Mouse (Mus musculus): ENCODE results near the gene Ptpre. TPM values are rescaled to one million over a fixed set of nuclear protein-coding genes. Genes with fewer than 3 reads are reported as not detected.
A peak's percentile ranks its signal among the peaks of the same experiment; 100 is the strongest.

Ptpre gene
- total and polyA plus RNA-seq, 2 experiments from 2014 or later, result 2.0 to 4.0 TPM

DNA sequence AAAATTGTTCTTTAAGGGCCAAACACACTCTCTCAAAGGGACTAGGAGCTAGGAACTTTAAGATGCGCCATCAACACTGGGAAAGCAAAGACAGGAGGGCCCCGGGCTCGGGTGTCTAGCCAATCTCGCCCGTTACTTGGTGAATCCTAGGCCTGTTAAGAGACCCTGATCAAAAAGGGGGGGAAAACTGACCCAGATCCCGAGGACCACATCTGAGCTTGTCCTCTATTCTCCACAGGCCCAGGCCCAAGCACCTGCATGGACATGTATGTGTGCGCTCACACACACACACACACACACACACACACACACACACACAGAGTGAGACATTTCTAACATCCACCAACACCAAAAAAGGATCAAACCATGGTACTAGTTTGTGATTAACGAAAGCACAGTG, 176.0 kb downstream of the Ptpre start:
- 79% methylated on average over 8 of the region's 8 CpGs for WGBS
- H3K9ac ChIP-seq (replicated peaks; ENCODE audit: low read depth, low read length), result no peak overlapping the region

DNA sequence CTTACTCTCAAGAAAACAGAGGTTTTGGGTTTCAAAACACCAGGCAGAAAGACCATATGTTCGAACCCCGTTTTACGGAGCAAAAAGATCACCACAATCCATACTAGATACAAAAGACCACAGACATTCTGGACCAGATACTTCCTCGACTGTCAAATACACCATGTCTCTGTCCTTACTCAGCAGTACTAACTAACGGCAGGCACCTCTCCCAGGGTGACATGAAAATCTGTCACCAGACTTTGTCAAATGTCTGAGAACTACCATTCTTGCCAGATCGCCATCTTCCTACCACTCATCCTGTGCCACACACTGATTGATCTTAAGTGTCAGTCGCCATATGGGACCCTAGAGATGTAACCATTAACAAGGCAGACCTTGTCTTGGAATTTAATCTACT, 177.9 kb downstream of the Ptpre start:
- no peak for ATAC-seq (ENCODE audit: insufficient read depth, low read depth)
- Histone ChIP-seq H3K36me3 (replicated peaks; ENCODE audit: control insufficient read depth, insufficient read depth, low read length) (no peaks in the 10 kb centered on the region; the same call in 1 of the 2 replicates), H3K27me3 (ENCODE audit: control insufficient read depth, insufficient read depth, low read length) (no peaks in the 10 kb centered on the region), H3K4me3 (ENCODE audit: low read depth, low read length) (peak overlapping the region; percentile 93), H3K27ac (ENCODE audit: low read depth) (0 out of 2 replicates have a peak overlapping the region, but pooled peaks have one; percentile 72), H3K4me2 (ENCODE audit: low read depth, low read length) (peak overlapping the region; percentile 66), H3K4me1 (ENCODE audit: control insufficient read depth, insufficient read depth) (peaks cover 5% of the 10 kb centered on the region; the same call in 1 of the 2 replicates), H3K9ac (replicated peaks; ENCODE audit: low read depth, low read length) (peak overlapping the region; percentile 60), H3K9me3 (replicated peaks; ENCODE audit: control insufficient read depth, low read length) (no peaks in the 10 kb centered on the region)
- DNase-seq (ENCODE audit: low spot score), result no peak
- under 1% methylated on average over 7 of the region's 7 CpGs for WGBS
- TF ChIP-seq CTCF (IDR thresholded peaks at IDR 0.05; ENCODE audit: low read depth) (no peak), EP300 (IDR thresholded peaks at IDR 0.05; ENCODE audit: low read depth) (no peak)

More for the DNA sequence above, 176.0 kb downstream of the Ptpre start:
- H3K4me3 ChIP-seq (ENCODE audit: low read depth, low read length), result peak overlapping the region; percentile 93; the same call in 1 of the 2 replicates
- H3K9me3 ChIP-seq (replicated peaks; ENCODE audit: control insufficient read depth, low read length), result no peaks in the 10 kb centered on the region
- H3K4me2 ChIP-seq (ENCODE audit: low read depth, low read length), result peak overlapping the region; percentile 66
- peaks cover 11% of the 10 kb centered on the region for H3K36me3 ChIP-seq (replicated peaks; ENCODE audit: control insufficient read depth, insufficient read depth, low read length)
- H3K4me1 ChIP-seq (ENCODE audit: control insufficient read depth, insufficient read depth), result peaks cover 5% of the 10 kb centered on the region; the same call in 1 of the 2 replicates
- ATAC-seq (ENCODE audit: insufficient read depth, low read depth) (no peak), DNase-seq (ENCODE audit: low spot score) (no peak)
- no peak overlapping the region for H3K27ac ChIP-seq (ENCODE audit: low read depth)
- no peaks in the 10 kb centered on the region for H3K27me3 ChIP-seq (ENCODE audit: control insufficient read depth, insufficient read depth, low read length)
- TF ChIP-seq CTCF (IDR thresholded peaks at IDR 0.05; ENCODE audit: low read depth) (no peak), EP300 (IDR thresholded peaks at IDR 0.05; ENCODE audit: low read depth) (no peak)

GRCm38 (mm10) chr7:135715642-135716444, 178.6 kb downstream of the Ptpre start, which contains the start of gene Mki67:
TSS of gene Mki67 (minus strand) at chr7:135716361.
- H3K9ac ChIP-seq (replicated peaks; ENCODE audit: low read depth, low read length), result peak within 1 kb of the TSS; percentile 60
- peak within 1 kb of the TSS; percentile 72 for H3K27ac ChIP-seq (ENCODE audit: low read depth)
- ATAC-seq (ENCODE audit: insufficient read depth, low read depth) (peak; percentile 44), DNase-seq (ENCODE audit: low spot score) (peak; percentile 18)
- peak within 1 kb of the TSS; percentile 66 for H3K4me2 ChIP-seq (ENCODE audit: low read depth, low read length)
- WGBS, result under 1% methylated on average over 74 of the region's 82 CpGs
- H3K4me3 ChIP-seq (ENCODE audit: low read depth, low read length), result peak within 1 kb of the TSS; percentile 93
- no peaks in the 10 kb centered on the region for H3K36me3 ChIP-seq (replicated peaks; ENCODE audit: control insufficient read depth, insufficient read depth, low read length)
- TF ChIP-seq EP300 (IDR thresholded peaks at IDR 0.05; ENCODE audit: low read depth) (no peak), CTCF (IDR thresholded peaks at IDR 0.05; ENCODE audit: low read depth) (no peak)
- peaks cover 5% of the 10 kb centered on the region; the same call in 1 of the 2 replicates for H3K4me1 ChIP-seq (ENCODE audit: control insufficient read depth, insufficient read depth)
- H3K27me3 ChIP-seq (ENCODE audit: control insufficient read depth, insufficient read depth, low read length), result no peaks in the 10 kb centered on the region
- no peaks in the 10 kb centered on the region for H3K9me3 ChIP-seq (replicated peaks; ENCODE audit: control insufficient read depth, low read length)

DNA sequence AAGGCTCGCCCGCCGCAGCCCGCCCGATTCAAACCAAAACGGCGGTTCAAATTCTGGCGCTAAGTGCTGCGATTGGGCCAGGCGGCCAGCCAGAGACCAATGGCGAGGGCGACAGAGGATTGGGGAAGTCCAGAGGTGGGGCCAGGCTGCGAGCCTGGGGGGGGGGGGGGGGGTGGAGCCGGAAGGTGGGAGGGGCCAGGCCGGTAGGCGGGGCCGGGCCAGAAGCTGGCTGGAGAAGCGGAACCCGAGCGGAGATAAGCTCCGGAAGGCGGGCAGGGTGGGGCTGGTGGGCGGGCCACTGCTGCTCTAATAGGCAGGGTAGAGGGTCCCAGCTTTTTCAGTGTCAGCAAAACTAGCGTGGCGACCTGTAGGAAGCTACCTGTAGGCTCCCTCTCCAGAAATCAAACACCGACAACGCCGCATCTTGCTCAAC, 179.2 kb downstream of the Ptpre start:
- no peaks in the 10 kb centered on the region for H3K9me3 ChIP-seq (replicated peaks; ENCODE audit: control insufficient read depth, low read length)
- H3K27ac ChIP-seq (ENCODE audit: low read depth), result peak overlapping the region; percentile 44; the same call in 1 of the 2 replicates
- no peaks in the 10 kb centered on the region for H3K27me3 ChIP-seq (ENCODE audit: control insufficient read depth, insufficient read depth, low read length)
- H3K36me3 ChIP-seq (replicated peaks; ENCODE audit: control insufficient read depth, insufficient read depth, low read length), result no peaks in the 10 kb centered on the region
- H3K4me2 ChIP-seq (ENCODE audit: low read depth, low read length), result peak overlapping the region; percentile 66
- no peak for TF ChIP-seq EP300 (IDR thresholded peaks at IDR 0.05; ENCODE audit: low read depth)
- no peak for TF ChIP-seq CTCF (IDR thresholded peaks at IDR 0.05; ENCODE audit: low read depth)
- WGBS, result under 1% methylated on average over 26 of the region's 28 CpGs
- DNase-seq (ENCODE audit: low spot score) (peak; percentile 95), ATAC-seq (ENCODE audit: insufficient read depth, low read depth) (peak; percentile 97)
- H3K4me1 ChIP-seq (ENCODE audit: control insufficient read depth, insufficient read depth), result peaks cover 5% of the 10 kb centered on the region; the same call in 1 of the 2 replicates
- peak overlapping the region; percentile 60 for H3K9ac ChIP-seq (replicated peaks; ENCODE audit: low read depth, low read length)
- peak overlapping the region; percentile 93 for H3K4me3 ChIP-seq (ENCODE audit: low read depth, low read length)

DNA sequence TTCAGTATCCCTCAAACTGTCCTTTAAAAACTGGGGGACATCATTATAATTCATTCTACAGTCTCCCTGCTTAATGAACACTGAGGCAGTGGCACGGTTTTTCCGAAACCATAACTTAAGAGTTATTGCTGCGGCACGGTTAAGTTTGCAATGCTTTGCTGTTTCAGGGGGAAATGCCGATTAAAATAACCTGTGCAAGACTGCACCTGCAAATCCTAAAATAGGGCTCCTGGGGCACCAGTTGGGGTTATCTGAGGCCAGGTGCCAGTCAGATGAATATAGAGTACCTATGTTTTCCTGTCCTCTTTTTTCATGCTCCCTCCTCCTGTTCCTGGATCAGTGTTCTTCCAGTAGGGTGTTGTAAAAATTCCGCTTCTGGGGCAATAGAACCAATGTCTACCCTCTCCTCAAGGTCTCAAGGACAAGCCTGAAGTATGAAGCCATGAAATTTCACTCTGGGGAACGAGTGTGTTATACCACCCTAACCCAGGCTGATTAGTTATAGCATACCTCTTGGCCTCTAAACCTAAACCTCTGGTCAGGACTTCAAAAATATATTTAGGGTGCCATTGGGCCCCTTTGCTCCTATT, 179.8 kb downstream of the Ptpre start:
- 0 out of 2 replicates have a peak overlapping the region, but pooled peaks have one; percentile 44 for H3K27ac ChIP-seq (ENCODE audit: low read depth)
- ATAC-seq (ENCODE audit: insufficient read depth, low read depth) (no peak), DNase-seq (ENCODE audit: low spot score) (no peak)
- peak overlapping the region; percentile 66 for H3K4me2 ChIP-seq (ENCODE audit: low read depth, low read length)
- peak overlapping the region; percentile 44 for H3K9ac ChIP-seq (replicated peaks; ENCODE audit: low read depth, low read length)
- 58% methylated on average over 7 of the region's 7 CpGs for WGBS
- no peaks in the 10 kb centered on the region for H3K27me3 ChIP-seq (ENCODE audit: control insufficient read depth, insufficient read depth, low read length)
- H3K4me3 ChIP-seq (ENCODE audit: low read depth, low read length), result peak overlapping the region; percentile 93
- no peaks in the 10 kb centered on the region for H3K36me3 ChIP-seq (replicated peaks; ENCODE audit: control insufficient read depth, insufficient read depth, low read length)
- peaks cover 5% of the 10 kb centered on the region; the same call in 1 of the 2 replicates for H3K4me1 ChIP-seq (ENCODE audit: control insufficient read depth, insufficient read depth)
- no peak for TF ChIP-seq EP300 (IDR thresholded peaks at IDR 0.05; ENCODE audit: low read depth)
- TF ChIP-seq CTCF (IDR thresholded peaks at IDR 0.05; ENCODE audit: low read depth), result no peak
- no peaks in the 10 kb centered on the region for H3K9me3 ChIP-seq (replicated peaks; ENCODE audit: control insufficient read depth, low read length)

Measured in heart, postnatal 0 days (tissue).